Mouse (Mus musculus) kidney, adult 2 months (tissue): ENCODE measurements around the gene Sympk.

Experiments used
- CTCF ChIP-seq: fragments of 200-500 bp; conservative IDR thresholded peaks from 2 replicates; pipeline ENCODE4 v1.5.1; 2011; ENCODE audit warnings: low read depth, mild to moderate bottlenecking, control low read depth, low read length, moderate library complexity, mixed read lengths; ENCODE audit not compliant: insufficient read depth, insufficient read length
- POLR2A ChIP-seq: fragments of 200-500 bp; IDR thresholded peaks from one replicate; pipeline ENCODE4 v1.6.1; 2011; ENCODE audit warnings: low read depth, low read length, control low read depth

DNA sequence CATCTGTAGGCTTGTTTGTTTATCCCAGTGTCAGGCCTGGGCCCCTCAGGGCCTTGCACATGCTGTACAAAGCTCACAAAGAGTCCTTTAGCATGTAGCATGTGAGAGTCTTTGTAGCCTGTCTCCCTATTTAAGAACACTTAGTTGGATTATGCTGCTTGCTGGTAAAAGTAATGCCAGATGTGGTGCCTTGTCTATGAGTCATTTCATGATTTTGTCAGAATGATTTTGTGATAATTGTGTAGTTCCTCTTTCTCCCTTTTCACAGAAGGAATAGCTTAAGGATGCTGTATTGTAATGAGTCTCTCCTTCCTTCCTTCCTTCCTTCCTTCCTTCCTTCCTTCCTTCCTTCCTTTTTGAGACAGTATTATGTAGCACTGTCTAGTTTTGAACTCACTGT is 3.9 kb downstream of the Sympk start:
- no peak for TF ChIP-seq CTCF
- no peak for TF ChIP-seq POLR2A
